In genomic region chr12:113143164-113143563, GRCm38 (mm10) we compare ENCODE assay signal across 8 mouse cellular contexts. TPM values are rescaled to one million over a fixed set of nuclear protein-coding genes. Genes with fewer than 3 reads are reported as not detected.
A peak's percentile ranks its signal among the peaks of the same experiment; 100 is the strongest.
DNase-seq lines count a peak whose midpoint lies in the region; ATAC-seq lines count a peak whose summit lies in the region.

No protein-coding gene starts in this region.

- peaks cover 29% of the 10 kb centered on the region for H3K36me3 ChIP-seq in forebrain, embryonic 14.5 days (ENCODE audit: control insufficient read depth, insufficient read depth, low read length)

- H3K27ac ChIP-seq in forebrain, embryonic 14.5 days (ENCODE audit: low read depth, low read length) = 0 out of 2 replicates have a peak overlapping the region, but pooled peaks have one; percentile 44

- H3K4me2 ChIP-seq in forebrain, embryonic 14.5 days (ENCODE audit: low read length) = peak overlapping the region; percentile 79

- 63% methylated on average over 7 of the region's 7 CpGs for WGBS in forebrain, embryonic 14.5 days

- H3K9ac ChIP-seq in forebrain, embryonic 14.5 days (ENCODE audit: low read length) = peak overlapping the region; percentile 78; the same call in 1 of the 2 replicates

- peak overlapping the region; percentile 60; the same call in 1 of the 2 replicates for H3K4me3 ChIP-seq in forebrain, embryonic 14.5 days (ENCODE audit: low read depth, low read length)

- peaks cover 37% of the 10 kb centered on the region for H3K4me1 ChIP-seq in forebrain, embryonic 14.5 days (ENCODE audit: control insufficient read depth, insufficient read depth, low read length)

- H3K27me3 ChIP-seq in forebrain, embryonic 14.5 days (replicated peaks; ENCODE audit: control insufficient read depth, insufficient read depth, low read length) = no peaks in the 10 kb centered on the region

- peak; percentile 19 for DNase-seq in ZHBTc4 (ENCODE audit: low read depth, low spot score)
- DNase-seq in forebrain, embryonic 14.5 days (ENCODE audit: low spot score) = no peak
- DNase-seq in induced T-regulatory cell, adult 2 months (ENCODE audit: low read depth) = peak; percentile 28
- DNase-seq in lung, postnatal 25 days (ENCODE audit: low spot score) = peak; percentile 37
- DNase-seq in right cerebral cortex, adult 2 months (ENCODE audit: low spot score in 2 of 2) = no peak
- no peak for DNase-seq in frontal cortex, postnatal 36 days (ENCODE audit: low spot score in 2 of 2)
- no peak for DNase-seq in frontal cortex, adult 2 months (ENCODE audit: extremely low spot score in 1 of 2, low spot score in 1 of 2)

- ATAC-seq in forebrain, embryonic 14.5 days = no peak
- no peak for ATAC-seq in monocyte, adult 5-6 weeks (replicated peaks; ENCODE audit: insufficient number of reproducible peaks, low FRiP score, low TSS enrichment, poor library complexity, severe bottlenecking)

- no peaks in the 10 kb centered on the region for H3K9me3 ChIP-seq in forebrain, embryonic 14.5 days (replicated peaks; ENCODE audit: control insufficient read depth, low read length)

RNA-seq across cellular contexts. Expression of gene Crip1, which starts 3.0 kb away (rescaled TPM):
- polyA plus RNA-seq in forebrain, embryonic 14.5 days (2014; fragmentation: Nextera tagmentation; extraction: Ambion mirVana) = 32.5 and 46.1 TPM in 2 replicates
- 1,094 to 1,293 TPM (median 1,104 TPM) in 3 replicates for total RNA-seq in monocyte, adult 5-6 weeks (2017)
- polyA plus RNA-seq in frontal cortex, adult 2 months (2012; rRNA removed) = 87.6 and 94.9 TPM in 2 replicates

RNA-seq across cellular contexts. Expression of gene Crip2, which starts 3.1 kb away (rescaled TPM):
- polyA plus RNA-seq in forebrain, embryonic 14.5 days (2014; fragmentation: Nextera tagmentation; extraction: Ambion mirVana) = 354 and 404 TPM in 2 replicates
- 0.57 to 1.7 TPM in 2 of 3 replicates, not detected in the other for total RNA-seq in monocyte, adult 5-6 weeks (2017)
- 249 and 252 TPM in 2 replicates for polyA plus RNA-seq in frontal cortex, adult 2 months (2012; rRNA removed)

RNA-seq across cellular contexts. Expression of gene Tedc1, which starts 13.1 kb away (rescaled TPM):
- 9.5 and 10.2 TPM in 2 replicates for polyA plus RNA-seq in forebrain, embryonic 14.5 days (2014; fragmentation: Nextera tagmentation; extraction: Ambion mirVana)
- total RNA-seq in monocyte, adult 5-6 weeks (2017) = 3.6 to 8.8 TPM (median 4.8 TPM) in 3 replicates
- 1.1 and 1.8 TPM in 2 replicates for polyA plus RNA-seq in frontal cortex, adult 2 months (2012; rRNA removed)

RNA-seq across cellular contexts. Expression of gene Tmem121, which starts 42.6 kb away (rescaled TPM):
- 28.9 and 31.5 TPM in 2 replicates for polyA plus RNA-seq in forebrain, embryonic 14.5 days (2014; fragmentation: Nextera tagmentation; extraction: Ambion mirVana)
- 0.19 TPM in 1 of 3 replicates, not detected in the others for total RNA-seq in monocyte, adult 5-6 weeks (2017)
- polyA plus RNA-seq in frontal cortex, adult 2 months (2012; rRNA removed) = 40.3 and 42.0 TPM in 2 replicates

RNA-seq across cellular contexts. Expression of gene Mta1, which starts 45.1 kb away (rescaled TPM):
- polyA plus RNA-seq in forebrain, embryonic 14.5 days (2014; fragmentation: Nextera tagmentation; extraction: Ambion mirVana) = 16.6 and 18.7 TPM in 2 replicates
- total RNA-seq in monocyte, adult 5-6 weeks (2017) = 9.6 to 19.4 TPM (median 12.7 TPM) in 3 replicates
- polyA plus RNA-seq in frontal cortex, adult 2 months (2012; rRNA removed) = 66.4 and 69.3 TPM in 2 replicates

Comparison
In these comparisons a context has a peak if more than half of its experiments do, and no peak if none do; other contexts are left out.
1. DNase-seq: peak in ZHBTc4 (single experiment), induced T-regulatory cell, adult 2 months (single experiment) and lung, postnatal 25 days (single experiment); none in forebrain, embryonic 14.5 days (single experiment), right cerebral cortex, adult 2 months (0 of 2), frontal cortex, postnatal 36 days (0 of 2) and frontal cortex, adult 2 months (0 of 2).